Mouse (Mus musculus) intestine, postnatal 0 days (tissue): Measurements from ENCODE around the gene Tmc3. TPM values are rescaled to one million over a fixed set of nuclear protein-coding genes. Genes with fewer than 3 reads are reported as not detected.

Source experiments
- ATAC-seq: fragments of 200-750 bp; cut with Nextera tagmentation; 2 replicates; pipeline ENCODE4 v1.8.0; 2017; ENCODE audit warnings: mild to moderate bottlenecking, moderate TSS enrichment, moderate library complexity
- H3K27ac ChIP-seq: fragments of 300-500 bp; sonication (generic); 2 replicates; pipeline ENCODE4 v1.5.1; 2014; ENCODE audit warnings: mild to moderate bottlenecking, low read depth, low read length, moderate library complexity
- H3K27me3 ChIP-seq: fragments of 300-500 bp; sonication (generic); replicated peaks from 2 replicates; pipeline ENCODE4 v1.6.1; 2014; ENCODE audit warnings: low read length, mixed read lengths; ENCODE audit not compliant: control insufficient read depth, insufficient read depth
- H3K36me3 ChIP-seq: fragments of 300-500 bp; sonication (generic); 2 replicates; pipeline ENCODE4 v1.6.1; 2014; ENCODE audit warnings: mild to moderate bottlenecking, moderate library complexity; ENCODE audit not compliant: control insufficient read depth, insufficient read depth
- H3K4me1 ChIP-seq: fragments of 300-500 bp; sonication (generic); replicated peaks from 2 replicates; pipeline ENCODE4 v1.6.1; 2014; ENCODE audit warnings: antibody characterized with exemption, low read length, mixed read lengths; ENCODE audit not compliant: control insufficient read depth, insufficient read depth
- H3K4me2 ChIP-seq: fragments of 300-500 bp; sonication (generic); replicated peaks from 2 replicates; pipeline ENCODE4 v1.6.1; 2014; ENCODE audit warnings: low read depth, mild to moderate bottlenecking, moderate library complexity
- H3K4me3 ChIP-seq: fragments of 300-500 bp; sonication (generic); 2 replicates; pipeline ENCODE4 v1.5.1; 2014; ENCODE audit warnings: low read depth, low read length
- H3K9ac ChIP-seq: fragments of 300-500 bp; sonication (generic); 2 replicates; pipeline ENCODE4 v1.6.1; 2014; ENCODE audit warnings: mild to moderate bottlenecking, low read depth, low read length
- H3K9me3 ChIP-seq: fragments of 300-500 bp; sonication (generic); 2 replicates; pipeline ENCODE4 v1.6.1; 2016; ENCODE audit warnings: mixed run types; ENCODE audit not compliant: control insufficient read depth
- CTCF ChIP-seq: sonication (generic); IDR thresholded peaks from 2 replicates; pipeline ENCODE4 v1.5.1; 2016; ENCODE audit warnings: low read depth, mild to moderate bottlenecking, control low read depth, antibody characterized with exemption, moderate library complexity
- WGBS: fragments of 180-500 bp; shearing (Covaris S2); extraction: QIAGEN DNeasy Blood & Tissue Kit; methylation state at CpG from one replicate; pipeline ENCODE4 v1.1.7; 2014; 5-methylcytosine and 5-hydroxymethylcytosine counted together
- polyA plus RNA-seq: library from polyadenylated mRNA; unstranded; fragments of >200 nt; fragmentation: Nextera tagmentation; extraction: Ambion mirVana; gene quantifications from 2 replicates; pipeline ENCODE4 v1.2.1, GENCODE M21; 2015

The Tmc3 gene
- polyA plus RNA-seq, 1 experiment from 2014 or later = 1.1 TPM

- no peaks in the 10 kb centered on the region for H3K9me3 ChIP-seq
- no peak overlapping the region for H3K27ac ChIP-seq
- no peaks in the 10 kb centered on the region for H3K36me3 ChIP-seq
- ATAC-seq = peak; percentile 36; the same call in 1 of the 2 replicates
- H3K9ac ChIP-seq = no peak overlapping the region
- no peak overlapping the region for H3K4me3 ChIP-seq
- H3K4me1 ChIP-seq = no peaks in the 10 kb centered on the region
- no peak overlapping the region for H3K4me2 ChIP-seq
- peak; percentile 96 for TF ChIP-seq CTCF
- H3K27me3 ChIP-seq = no peaks in the 10 kb centered on the region
- 48% methylated on average over 16 of the region's 16 CpGs for WGBS
These were observed 16.8 kb upstream of the Tmc3 start for GRCm38 (mm10) chr7:83567841-83568500.

- 77% methylated on average over 2 of the region's 2 CpGs for WGBS
- no peak for ATAC-seq
- no peaks in the 10 kb centered on the region for H3K4me1 ChIP-seq
- H3K9me3 ChIP-seq = no peaks in the 10 kb centered on the region
- H3K4me3 ChIP-seq = no peak overlapping the region
- no peaks in the 10 kb centered on the region for H3K27me3 ChIP-seq
- no peak overlapping the region for H3K9ac ChIP-seq
- H3K36me3 ChIP-seq = no peaks in the 10 kb centered on the region
- no peak overlapping the region for H3K4me2 ChIP-seq
- no peak for TF ChIP-seq CTCF
- H3K27ac ChIP-seq = no peak overlapping the region
These were observed 15.9 kb upstream of the Tmc3 start for GRCm38 (mm10) chr7:83568815-83569214.

DNA sequence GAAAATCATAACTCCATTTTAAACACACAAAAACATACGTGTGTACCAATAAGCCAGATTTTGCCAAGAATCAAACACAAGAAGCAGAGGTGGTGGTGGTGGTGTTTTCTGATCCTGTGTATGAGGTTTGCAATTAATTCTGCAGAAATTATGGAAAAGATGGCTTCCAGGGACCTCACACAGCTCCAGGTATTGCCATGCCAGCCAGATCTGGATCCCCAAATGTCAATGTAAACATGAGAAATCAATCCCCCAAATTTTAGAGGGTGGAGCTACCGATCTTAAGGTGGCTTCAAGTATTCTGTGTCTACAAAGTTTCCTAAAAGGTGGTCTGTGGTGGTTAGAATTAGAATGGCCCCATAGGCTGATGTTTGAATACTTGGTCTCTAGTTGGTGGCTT, 15.3 kb upstream of the Tmc3 start:
- Histone ChIP-seq H3K27ac (no peak overlapping the region), H3K36me3 (no peaks in the 10 kb centered on the region), H3K27me3 (no peaks in the 10 kb centered on the region), H3K9ac (no peak overlapping the region), H3K9me3 (no peaks in the 10 kb centered on the region), H3K4me3 (no peak overlapping the region), H3K4me2 (no peak overlapping the region), H3K4me1 (no peaks in the 10 kb centered on the region)
- no peak for TF ChIP-seq CTCF
- no peak for ATAC-seq
- 89% methylated on average over 2 of the region's 2 CpGs for WGBS

GRCm38 (mm10) chr7:83571077-83571476, 13.7 kb upstream of the Tmc3 start:
- ATAC-seq = no peak
- WGBS = 61% methylated on average over 4 of the region's 4 CpGs
- TF ChIP-seq CTCF = no peak

DNA sequence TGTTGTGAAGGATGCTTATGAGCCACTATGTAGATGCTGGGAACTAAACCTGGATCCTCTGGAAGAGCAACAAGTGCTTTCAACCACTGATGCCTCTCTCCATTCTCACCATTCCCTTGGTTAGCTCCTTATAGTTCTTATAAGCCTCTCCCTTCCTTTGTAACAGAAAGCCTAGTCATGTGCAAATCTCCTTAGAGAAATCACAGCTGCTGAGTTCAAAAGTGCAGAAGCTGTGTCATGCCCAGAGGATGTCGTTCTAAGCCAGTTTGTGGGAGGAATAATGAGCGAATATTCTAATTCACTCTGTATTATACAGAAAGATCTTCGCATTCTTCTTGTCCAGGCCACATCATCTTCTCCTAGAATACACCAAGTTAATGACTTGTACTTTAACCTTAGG, 12.8 kb upstream of the Tmc3 start:
- H3K4me2 ChIP-seq = no peak overlapping the region
- no peak overlapping the region for H3K9ac ChIP-seq
- no peak for ATAC-seq
- H3K27ac ChIP-seq = no peak overlapping the region
- no peaks in the 10 kb centered on the region for H3K4me1 ChIP-seq
- no peaks in the 10 kb centered on the region for H3K9me3 ChIP-seq
- 0 out of 2 replicates have a peak, but pooled peaks have one; percentile 12 for TF ChIP-seq CTCF
- no peaks in the 10 kb centered on the region for H3K27me3 ChIP-seq
- no peak overlapping the region for H3K4me3 ChIP-seq
- H3K36me3 ChIP-seq = no peaks in the 10 kb centered on the region
- 55% methylated on average over 3 of the region's 3 CpGs for WGBS

More at GRCm38 (mm10) chr7:83571077-83571476, 13.7 kb upstream of the Tmc3 start:
- no peaks in the 10 kb centered on the region for H3K36me3 ChIP-seq
- H3K27me3 ChIP-seq = no peaks in the 10 kb centered on the region
- no peak overlapping the region for H3K27ac ChIP-seq
- no peaks in the 10 kb centered on the region for H3K9me3 ChIP-seq
- H3K9ac ChIP-seq = no peak overlapping the region
- H3K4me2 ChIP-seq = no peak overlapping the region
- H3K4me1 ChIP-seq = no peaks in the 10 kb centered on the region
- no peak overlapping the region for H3K4me3 ChIP-seq

DNA sequence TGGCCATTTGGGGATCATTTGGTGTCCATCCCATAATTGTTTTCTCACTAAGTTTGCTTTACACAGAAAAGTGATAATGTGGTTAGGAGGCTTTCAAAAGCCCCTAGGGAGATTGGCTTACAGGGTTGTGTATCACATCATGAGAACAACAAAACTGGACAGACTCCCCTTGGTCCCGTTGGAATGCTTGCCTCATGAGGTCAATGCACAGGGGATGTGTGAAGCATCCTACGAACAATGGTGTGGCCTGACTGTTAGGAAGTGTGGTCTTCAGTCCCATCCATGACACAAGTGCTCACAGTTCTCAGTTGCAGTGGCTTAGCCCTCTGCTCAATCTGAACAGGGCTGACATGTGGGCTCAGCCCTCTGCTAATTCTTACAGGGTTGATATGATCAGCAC, 12.3 kb upstream of the Tmc3 start:
- no peaks in the 10 kb centered on the region for H3K9me3 ChIP-seq
- no peak overlapping the region for H3K9ac ChIP-seq
- H3K36me3 ChIP-seq = no peaks in the 10 kb centered on the region
- WGBS = 82% methylated on average over 2 of the region's 2 CpGs
- no peak overlapping the region for H3K4me2 ChIP-seq
- no peaks in the 10 kb centered on the region for H3K27me3 ChIP-seq
- H3K4me1 ChIP-seq = no peaks in the 10 kb centered on the region
- no peak overlapping the region for H3K27ac ChIP-seq
- ATAC-seq = no peak
- H3K4me3 ChIP-seq = no peak overlapping the region
- no peak for TF ChIP-seq CTCF

GRCm38 (mm10) chr7:83580946-83581345, 3.8 kb upstream of the Tmc3 start:
- no peak overlapping the region for H3K9ac ChIP-seq
- H3K4me2 ChIP-seq = no peak overlapping the region
- 45% methylated on average over 4 of the region's 4 CpGs for WGBS
- no peaks in the 10 kb centered on the region for H3K9me3 ChIP-seq
- H3K36me3 ChIP-seq = no peaks in the 10 kb centered on the region
- ATAC-seq = peak; percentile 54; the same call in 1 of the 2 replicates
- H3K27ac ChIP-seq = no peak overlapping the region
- H3K27me3 ChIP-seq = no peaks in the 10 kb centered on the region
- no peaks in the 10 kb centered on the region for H3K4me1 ChIP-seq
- TF ChIP-seq CTCF = no peak
- no peak overlapping the region for H3K4me3 ChIP-seq
